Mouse (Mus musculus) hindbrain, embryonic 11.5 days (tissue): ENCODE measurements around the gene Arl6. TPM values are rescaled to one million over a fixed set of nuclear protein-coding genes. Genes with fewer than 3 reads are reported as not detected.

Experiments
- ATAC-seq: fragments of 200-750 bp; cut with Nextera tagmentation; 2 replicates; pipeline ENCODE4 v1.8.0; 2017; ENCODE audit warnings: mild to moderate bottlenecking, moderate TSS enrichment, moderate library complexity; ENCODE audit not compliant: low FRiP score
- DNase-seq: peaks from one replicate; pipeline ENCODE4 v3.0.0-alpha.2; 2015; ENCODE audit warnings: low spot score
- H3K27ac ChIP-seq: fragments of 300-500 bp; sonication (generic); 2 replicates; pipeline ENCODE4 v1.5.1; 2014; ENCODE audit warnings: mild to moderate bottlenecking, low read depth, low read length
- H3K27me3 ChIP-seq: fragments of 300-500 bp; sonication (generic); 2 replicates; pipeline ENCODE4 v1.6.1; 2014; ENCODE audit warnings: mild to moderate bottlenecking, low read length, moderate library complexity, mixed read lengths; ENCODE audit not compliant: control insufficient read depth, insufficient read depth
- H3K36me3 ChIP-seq: fragments of 300-500 bp; sonication (generic); 2 replicates; pipeline ENCODE4 v1.6.1; 2014; ENCODE audit warnings: mild to moderate bottlenecking, low read length, moderate library complexity, mixed read lengths; ENCODE audit not compliant: control insufficient read depth, insufficient read depth
- H3K4me1 ChIP-seq: fragments of 300-500 bp; sonication (generic); replicated peaks from 2 replicates; pipeline ENCODE4 v1.6.1; 2014; ENCODE audit warnings: low read length, mixed read lengths; ENCODE audit not compliant: control insufficient read depth, insufficient read depth
- H3K4me2 ChIP-seq: fragments of 300-500 bp; sonication (generic); replicated peaks from 2 replicates; pipeline ENCODE4 v1.6.1; 2014; ENCODE audit warnings: mild to moderate bottlenecking, low read depth, low read length
- H3K4me3 ChIP-seq: fragments of 300-500 bp; sonication (generic); 2 replicates; pipeline ENCODE4 v1.5.1; 2014; ENCODE audit warnings: low read depth, low read length
- H3K9ac ChIP-seq: fragments of 300-500 bp; sonication (generic); 2 replicates; pipeline ENCODE4 v1.6.1; 2014; ENCODE audit warnings: low read depth, low read length
- H3K9me3 ChIP-seq: fragments of 300-500 bp; sonication (generic); 2 replicates; pipeline ENCODE4 v1.6.1; 2016; ENCODE audit warnings: low read length; ENCODE audit not compliant: control insufficient read depth
- WGBS: fragments of 180-500 bp; shearing (Covaris S2); extraction: QIAGEN DNeasy Blood & Tissue Kit; methylation state at CpG from one replicate; pipeline ENCODE4 v1.1.7; 2014; 5-methylcytosine and 5-hydroxymethylcytosine counted together
- polyA plus RNA-seq: library from polyadenylated mRNA; unstranded; fragments of >200 nt; fragmentation: Nextera tagmentation; extraction: Ambion mirVana; gene quantifications from 2 replicates; pipeline ENCODE4 v1.2.1, GENCODE M21; 2014

Arl6 gene
- polyA plus RNA-seq: 60.6 and 61.7 TPM in 2 replicates

DNA sequence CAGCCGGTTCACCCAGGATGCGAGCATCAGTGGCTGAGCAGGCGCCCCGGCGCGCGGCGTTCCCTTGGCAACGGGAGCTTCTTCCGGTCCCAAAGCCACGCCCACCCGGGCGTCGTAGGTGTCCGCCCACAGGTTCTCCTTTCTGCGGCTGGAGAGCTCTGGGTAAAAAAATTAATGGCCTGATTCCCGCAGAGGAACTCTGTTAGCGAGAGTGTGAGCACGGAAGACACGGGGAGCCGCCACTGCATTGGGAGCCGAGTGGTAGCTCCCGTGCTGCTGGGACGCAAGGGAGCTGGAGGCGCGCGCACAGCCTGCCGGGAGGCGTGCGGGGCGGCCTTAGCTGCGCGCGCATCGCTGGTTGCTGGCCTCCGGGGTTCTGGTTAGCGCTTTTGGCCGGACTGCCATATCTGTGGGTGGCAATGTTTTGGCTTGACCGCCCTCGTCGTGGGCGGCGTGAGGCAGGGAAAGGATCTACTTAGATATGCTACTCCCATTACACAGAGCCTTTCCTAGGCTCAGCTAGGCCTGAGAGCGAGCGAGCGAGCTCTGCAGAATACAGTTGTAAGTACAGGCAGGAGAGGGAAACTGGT lies at the start of gene Arl6:
Gene Arl6 (minus strand): TSS at position 290 of the 590 bp plus-strand sequence.
- H3K9me3 ChIP-seq: no peaks in the 10 kb centered on the region
- WGBS: under 1% methylated on average over 46 of the region's 46 CpGs
- H3K4me3 ChIP-seq: peak within 1 kb of the TSS; percentile 75
- H3K4me2 ChIP-seq: peak within 1 kb of the TSS; percentile 44
- ATAC-seq: peak; percentile 99
- peak within 1 kb of the TSS; percentile 93 for H3K27ac ChIP-seq
- no peaks in the 10 kb centered on the region for H3K36me3 ChIP-seq
- DNase-seq: peak; percentile 96
- H3K9ac ChIP-seq: peak within 1 kb of the TSS; percentile 61
- H3K4me1 ChIP-seq: no peaks in the 10 kb centered on the region
- no peaks in the 10 kb centered on the region for H3K27me3 ChIP-seq

DNA sequence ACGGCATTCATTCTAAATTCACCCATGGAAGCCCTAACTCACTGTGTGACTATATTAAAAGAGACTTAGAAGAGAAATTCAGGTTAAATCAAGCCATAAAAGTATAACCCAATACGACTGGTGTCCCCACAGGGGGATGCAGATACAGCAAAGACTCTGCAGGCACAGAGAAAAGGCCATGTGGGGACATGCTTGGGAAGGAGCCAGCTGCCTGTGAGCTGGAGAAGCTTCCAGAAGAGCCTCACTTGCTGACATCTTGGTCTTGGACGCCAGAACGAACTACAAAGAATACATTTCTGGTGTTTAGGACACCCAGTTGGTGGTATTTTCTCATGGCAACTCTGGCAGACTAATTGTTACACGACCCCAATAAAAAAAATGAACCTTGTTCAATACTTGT lies 45.9 kb upstream of the Arl6 start:
- Histone ChIP-seq H3K4me3 (no peak overlapping the region), H3K27ac (no peak overlapping the region), H3K4me2 (no peak overlapping the region), H3K9ac (no peak overlapping the region), H3K9me3 (no peaks in the 10 kb centered on the region), H3K36me3 (no peaks in the 10 kb centered on the region), H3K27me3 (no peaks in the 10 kb centered on the region), H3K4me1 (no peaks in the 10 kb centered on the region)
- no peak for DNase-seq
- no peak for ATAC-seq
- 70% methylated on average over 5 of the region's 5 CpGs for WGBS

DNA sequence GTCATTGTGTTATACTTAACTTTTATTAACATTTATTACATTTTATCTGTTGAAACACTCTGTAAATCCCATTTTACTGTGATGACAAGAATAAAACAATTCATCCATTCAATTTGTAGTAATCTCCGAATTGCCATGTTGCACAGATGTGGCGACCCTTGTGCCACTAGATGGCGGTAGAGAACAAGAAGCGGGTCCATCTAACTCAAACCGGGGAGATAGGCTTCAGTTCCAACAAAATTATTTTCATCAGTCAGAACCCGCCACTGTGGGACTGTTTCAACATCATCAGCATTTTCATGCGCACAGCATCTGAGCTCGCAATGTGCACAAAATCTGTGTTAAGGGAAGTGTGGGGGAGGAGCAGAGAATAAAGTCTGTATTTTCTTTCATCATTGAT lies 44.2 kb upstream of the Arl6 start:
- 7% methylated on average over 8 of the region's 8 CpGs for WGBS
- Histone ChIP-seq H3K4me2 (no peak overlapping the region), H3K27ac (no peak overlapping the region), H3K4me1 (no peaks in the 10 kb centered on the region), H3K9me3 (no peaks in the 10 kb centered on the region), H3K27me3 (no peaks in the 10 kb centered on the region), H3K36me3 (no peaks in the 10 kb centered on the region), H3K9ac (no peak overlapping the region; the same call in 1 of the 2 replicates), H3K4me3 (no peak overlapping the region)
- ATAC-seq: peak; percentile 81; the same call in 1 of the 2 replicates
- DNase-seq: peak; percentile 89

- Histone ChIP-seq H3K4me3 (no peak overlapping the region), H3K27me3 (no peaks in the 10 kb centered on the region), H3K36me3 (no peaks in the 10 kb centered on the region), H3K4me2 (no peak overlapping the region), H3K9me3 (no peaks in the 10 kb centered on the region), H3K4me1 (no peaks in the 10 kb centered on the region), H3K9ac (no peak overlapping the region), H3K27ac (no peak overlapping the region)
- no peak for DNase-seq
- WGBS: 89% methylated on average over 8 of the region's 8 CpGs
- no peak for ATAC-seq
Observed at GRCm38 (mm10) chr16:59682216-59682891, 43.2 kb upstream of the Arl6 start.

GRCm38 (mm10) chr16:59666938-59667337 lies 27.7 kb upstream of the Arl6 start:
- ATAC-seq: no peak
- no peaks in the 10 kb centered on the region for H3K9me3 ChIP-seq

DNA sequence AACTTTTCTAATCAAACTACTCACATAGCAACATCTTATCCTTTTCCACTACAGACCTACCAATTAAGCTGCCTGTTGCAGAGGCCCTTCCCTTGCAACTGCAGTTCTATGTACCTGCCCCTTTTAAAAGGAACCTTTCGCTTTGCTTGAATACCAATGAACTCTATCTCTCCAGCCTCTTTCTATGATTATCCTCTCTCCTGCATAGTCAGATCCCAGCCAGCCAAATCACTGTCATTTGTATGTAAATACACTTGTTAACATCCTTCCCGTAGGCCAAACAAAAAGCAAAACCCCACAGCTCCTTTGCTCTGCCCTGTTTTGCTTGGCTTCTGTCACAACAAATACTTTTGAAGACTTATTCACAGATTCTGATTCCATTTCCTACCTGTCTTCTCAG lies 4.6 kb upstream of the Arl6 start:
- DNase-seq: no peak
- Histone ChIP-seq H3K9ac (no peak overlapping the region), H3K27ac (no peak overlapping the region), H3K4me2 (no peak overlapping the region), H3K4me3 (no peak overlapping the region), H3K4me1 (no peaks in the 10 kb centered on the region), H3K9me3 (no peaks in the 10 kb centered on the region), H3K36me3 (no peaks in the 10 kb centered on the region), H3K27me3 (no peaks in the 10 kb centered on the region)
- ATAC-seq: no peak
- 58% methylated on average over 2 of the region's 2 CpGs for WGBS

More at GRCm38 (mm10) chr16:59666938-59667337, 27.7 kb upstream of the Arl6 start:
- Histone ChIP-seq H3K4me1 (no peaks in the 10 kb centered on the region), H3K27me3 (no peaks in the 10 kb centered on the region), H3K36me3 (no peaks in the 10 kb centered on the region), H3K9ac (no peak overlapping the region), H3K4me2 (no peak overlapping the region), H3K4me3 (no peak overlapping the region), H3K27ac (no peak overlapping the region)
- DNase-seq: no peak
- WGBS: 89% methylated on average over 2 of the region's 2 CpGs

- Histone ChIP-seq H3K27ac (no peak overlapping the region), H3K36me3 (no peaks in the 10 kb centered on the region), H3K4me1 (no peaks in the 10 kb centered on the region), H3K27me3 (no peaks in the 10 kb centered on the region), H3K9ac (no peak overlapping the region), H3K9me3 (no peaks in the 10 kb centered on the region), H3K4me3 (no peak overlapping the region), H3K4me2 (no peak overlapping the region)
- 91% methylated on average over 3 of the region's 3 CpGs for WGBS
- peak; percentile 3 for DNase-seq
- ATAC-seq: no peak
Observed at GRCm38 (mm10) chr16:59639985-59640384, 794 bp upstream of the Arl6 start.

DNA sequence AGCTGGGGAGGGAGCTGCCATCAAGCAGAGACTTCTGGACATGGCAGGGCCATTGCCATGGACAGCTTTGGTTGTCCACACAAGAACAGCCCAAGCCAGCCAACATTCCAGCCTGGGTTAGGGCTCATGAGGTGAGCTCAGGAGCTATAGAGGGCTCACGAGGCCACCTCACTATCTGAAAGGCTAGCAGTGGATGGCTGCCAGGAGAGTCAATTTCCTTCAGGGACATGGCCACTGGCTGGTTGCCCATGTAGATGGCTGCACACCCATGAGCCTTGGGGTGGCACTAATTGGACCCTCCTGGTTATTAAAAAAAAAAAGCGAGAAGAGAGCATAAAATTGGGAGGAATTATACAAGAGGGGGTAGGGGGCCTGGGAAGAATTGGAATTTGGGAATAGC lies 4.6 kb downstream of the Arl6 start:
- no peak overlapping the region for H3K27ac ChIP-seq
- H3K9me3 ChIP-seq: no peaks in the 10 kb centered on the region
- no peaks in the 10 kb centered on the region for H3K36me3 ChIP-seq
- H3K4me1 ChIP-seq: no peaks in the 10 kb centered on the region
- DNase-seq (no peak), ATAC-seq (no peak)
- no peak overlapping the region for H3K4me3 ChIP-seq
- no peak overlapping the region for H3K9ac ChIP-seq
- H3K4me2 ChIP-seq: no peak overlapping the region
- no peaks in the 10 kb centered on the region for H3K27me3 ChIP-seq
- 93% methylated on average over 2 of the region's 2 CpGs for WGBS

- H3K27me3 ChIP-seq: no peaks in the 10 kb centered on the region
- no peak overlapping the region for H3K27ac ChIP-seq
- 99% methylated on average over 2 of the region's 2 CpGs for WGBS
- H3K9ac ChIP-seq: no peak overlapping the region
- H3K4me1 ChIP-seq: no peaks in the 10 kb centered on the region
- no peak overlapping the region for H3K4me2 ChIP-seq
- ATAC-seq (no peak), DNase-seq (no peak)
- no peaks in the 10 kb centered on the region for H3K9me3 ChIP-seq
- no peaks in the 10 kb centered on the region for H3K36me3 ChIP-seq
- H3K4me3 ChIP-seq: no peak overlapping the region
Observed at GRCm38 (mm10) chr16:59621554-59621953, 17.6 kb downstream of the Arl6 start.
